Mouse (Mus musculus) midbrain, embryonic 15.5 days (tissue): ENCODE data around the gene Hoxb13. TPM values are rescaled to one million over a fixed set of nuclear protein-coding genes. Genes with fewer than 3 reads are reported as not detected.

ENCODE experiments used
- ATAC-seq: fragments of 200-750 bp; cut with Nextera tagmentation; replicated peaks from 2 replicates; pipeline ENCODE4 v1.8.0; 2017; ENCODE audit warnings: moderate TSS enrichment
- H3K27ac ChIP-seq: fragments of 300-500 bp; sonication (generic); 2 replicates; pipeline ENCODE4 v1.5.1; 2015; ENCODE audit warnings: mild to moderate bottlenecking, inconsistent platforms
- H3K27me3 ChIP-seq: fragments of 300-500 bp; sonication (generic); replicated peaks from 2 replicates; pipeline ENCODE4 v1.6.1; 2015; ENCODE audit warnings: inconsistent platforms
- H3K36me3 ChIP-seq: fragments of 300-500 bp; sonication (generic); replicated peaks from 2 replicates; pipeline ENCODE4 v1.6.1; 2015; ENCODE audit warnings: inconsistent platforms
- H3K4me1 ChIP-seq: fragments of 300-500 bp; sonication (generic); 2 replicates; pipeline ENCODE4 v1.6.1; 2015; ENCODE audit warnings: inconsistent platforms
- H3K4me2 ChIP-seq: fragments of 300-500 bp; sonication (generic); 2 replicates; pipeline ENCODE4 v1.6.1; 2015; ENCODE audit warnings: inconsistent platforms, mild to moderate bottlenecking, moderate library complexity
- H3K4me3 ChIP-seq: fragments of 300-500 bp; sonication (generic); 2 replicates; pipeline ENCODE4 v1.5.1; 2015; ENCODE audit warnings: mild to moderate bottlenecking, inconsistent platforms
- H3K9ac ChIP-seq: fragments of 300-500 bp; sonication (generic); 2 replicates; pipeline ENCODE4 v1.6.1; 2015; ENCODE audit warnings: mild to moderate bottlenecking, inconsistent platforms
- H3K9me3 ChIP-seq: fragments of 300-500 bp; sonication (generic); 2 replicates; pipeline ENCODE4 v1.6.1; 2016; ENCODE audit warnings: inconsistent platforms
- WGBS: fragments of 180-500 bp; shearing (Covaris S2); methylation state at CpG from one replicate; pipeline ENCODE4 v1.1.7; 2015; ENCODE audit warnings: mixed read lengths; 5-methylcytosine and 5-hydroxymethylcytosine counted together
- polyA plus RNA-seq: library from polyadenylated mRNA; unstranded; fragments of >200 nt; fragmentation: Nextera tagmentation; extraction: Ambion mirVana; gene quantifications from 2 replicates; pipeline ENCODE4 v1.2.1, GENCODE M21; 2015

Hoxb13 gene
- not detected in 2 replicates for polyA plus RNA-seq

GRCm38 (mm10) chr11:96193521-96194400 is at the start of gene Hoxb13:
Hoxb13 (plus strand) TSS chr11:96194316.
- Histone ChIP-seq H3K9ac (no peak within 1 kb of the TSS), H3K4me3 (peak within 1 kb of the TSS; percentile 8; the same call in 1 of the 2 replicates), H3K27ac (no peak within 1 kb of the TSS)

GRCm38 (mm10) chr11:96145622-96146270 is 48.4 kb upstream of the Hoxb13 start:
- Histone ChIP-seq H3K4me2 (peak overlapping the region; percentile 29), H3K9me3 (no peaks in the 10 kb centered on the region), H3K36me3 (no peaks in the 10 kb centered on the region), H3K4me1 (no peaks in the 10 kb centered on the region), H3K27me3 (peaks cover 25% of the 10 kb centered on the region), H3K9ac (no peak overlapping the region), H3K27ac (no peak overlapping the region), H3K4me3 (peak overlapping the region; percentile 2; the same call in 1 of the 2 replicates)
- ATAC-seq, result no peak
- 1% methylated on average over 15 of the region's 15 CpGs for WGBS

More at GRCm38 (mm10) chr11:96193521-96194400, at the start of gene Hoxb13:
- no peaks in the 10 kb centered on the region for H3K36me3 ChIP-seq
- no peaks in the 10 kb centered on the region for H3K9me3 ChIP-seq
- WGBS, result under 1% methylated on average over 35 of the region's 35 CpGs
- H3K27me3 ChIP-seq, result peaks cover 98% of the 10 kb centered on the region
- ATAC-seq, result no peak
- peaks cover 3% of the 10 kb centered on the region; the same call in 1 of the 2 replicates for H3K4me1 ChIP-seq
- peak within 1 kb of the TSS; percentile 30 for H3K4me2 ChIP-seq

- no peaks in the 10 kb centered on the region for H3K9me3 ChIP-seq
- H3K4me3 ChIP-seq, result no peak overlapping the region
- H3K4me1 ChIP-seq, result no peaks in the 10 kb centered on the region
- ATAC-seq, result no peak
- H3K27ac ChIP-seq, result no peak overlapping the region
- 76% methylated on average over 6 of the region's 6 CpGs for WGBS
- H3K36me3 ChIP-seq, result no peaks in the 10 kb centered on the region
- H3K4me2 ChIP-seq, result no peak overlapping the region
- H3K9ac ChIP-seq, result no peak overlapping the region
- peaks cover 29% of the 10 kb centered on the region for H3K27me3 ChIP-seq
Measured at GRCm38 (mm10) chr11:96147471-96147870, 46.6 kb upstream of the Hoxb13 start.

GRCm38 (mm10) chr11:96164769-96165168 is 29.3 kb upstream of the Hoxb13 start:
- no peak overlapping the region for H3K4me3 ChIP-seq
- H3K9ac ChIP-seq, result no peak overlapping the region
- no peaks in the 10 kb centered on the region for H3K36me3 ChIP-seq
- H3K27me3 ChIP-seq, result peaks cover 68% of the 10 kb centered on the region
- WGBS, result 67% methylated on average over 12 of the region's 12 CpGs
- H3K4me1 ChIP-seq, result no peaks in the 10 kb centered on the region
- no peak overlapping the region for H3K4me2 ChIP-seq
- no peak for ATAC-seq
- H3K9me3 ChIP-seq, result no peaks in the 10 kb centered on the region
- H3K27ac ChIP-seq, result no peak overlapping the region

- H3K4me3 ChIP-seq, result no peak overlapping the region
- H3K27me3 ChIP-seq, result peaks cover 97% of the 10 kb centered on the region
- no peaks in the 10 kb centered on the region for H3K4me1 ChIP-seq
- no peak overlapping the region for H3K4me2 ChIP-seq
- H3K9ac ChIP-seq, result no peak overlapping the region
- H3K9me3 ChIP-seq, result no peaks in the 10 kb centered on the region
- ATAC-seq, result no peak
- no peak overlapping the region for H3K27ac ChIP-seq
- no peaks in the 10 kb centered on the region for H3K36me3 ChIP-seq
- 43% methylated on average over 9 of the region's 9 CpGs for WGBS
Measured at GRCm38 (mm10) chr11:96168125-96168524, 26.0 kb upstream of the Hoxb13 start.

GRCm38 (mm10) chr11:96169016-96169415 is 25.1 kb upstream of the Hoxb13 start:
- H3K27ac ChIP-seq, result no peak overlapping the region
- no peak overlapping the region for H3K9ac ChIP-seq
- ATAC-seq, result no peak
- no peaks in the 10 kb centered on the region for H3K9me3 ChIP-seq
- H3K4me3 ChIP-seq, result no peak overlapping the region
- no peaks in the 10 kb centered on the region for H3K36me3 ChIP-seq
- no peaks in the 10 kb centered on the region for H3K4me1 ChIP-seq
- H3K27me3 ChIP-seq, result peaks cover 99% of the 10 kb centered on the region
- 11% methylated on average over 7 of the region's 7 CpGs for WGBS
- no peak overlapping the region for H3K4me2 ChIP-seq

- Histone ChIP-seq H3K27me3 (peaks cover 99% of the 10 kb centered on the region), H3K36me3 (no peaks in the 10 kb centered on the region), H3K4me2 (no peak overlapping the region), H3K27ac (no peak overlapping the region), H3K9ac (no peak overlapping the region), H3K4me3 (no peak overlapping the region), H3K4me1 (no peaks in the 10 kb centered on the region), H3K9me3 (no peaks in the 10 kb centered on the region)
- WGBS, result under 1% methylated on average over 20 of the region's 20 CpGs
- ATAC-seq, result no peak
Measured at GRCm38 (mm10) chr11:96170711-96171379, 23.3 kb upstream of the Hoxb13 start.

- Histone ChIP-seq H3K9ac (no peak overlapping the region), H3K27me3 (peaks cover 99% of the 10 kb centered on the region), H3K9me3 (no peaks in the 10 kb centered on the region), H3K27ac (no peak overlapping the region), H3K4me2 (no peak overlapping the region), H3K4me1 (no peaks in the 10 kb centered on the region), H3K4me3 (no peak overlapping the region), H3K36me3 (no peaks in the 10 kb centered on the region)
- WGBS, result 5% methylated on average over 3 of the region's 3 CpGs
- ATAC-seq, result no peak
Measured at GRCm38 (mm10) chr11:96171601-96172000, 22.5 kb upstream of the Hoxb13 start.

GRCm38 (mm10) chr11:96172511-96173287 is 21.4 kb upstream of the Hoxb13 start:
- no peak overlapping the region for H3K9ac ChIP-seq
- H3K27ac ChIP-seq, result no peak overlapping the region
- no peak overlapping the region for H3K4me3 ChIP-seq
- peaks cover 97% of the 10 kb centered on the region for H3K27me3 ChIP-seq
- no peak overlapping the region for H3K4me2 ChIP-seq
- WGBS, result under 1% methylated on average over 25 of the region's 25 CpGs
- no peaks in the 10 kb centered on the region for H3K4me1 ChIP-seq
- H3K9me3 ChIP-seq, result no peaks in the 10 kb centered on the region
- no peaks in the 10 kb centered on the region for H3K36me3 ChIP-seq
- no peak for ATAC-seq

- Histone ChIP-seq H3K4me2 (no peak overlapping the region), H3K4me1 (no peaks in the 10 kb centered on the region), H3K9me3 (no peaks in the 10 kb centered on the region), H3K27ac (no peak overlapping the region), H3K36me3 (no peaks in the 10 kb centered on the region), H3K27me3 (peaks cover 97% of the 10 kb centered on the region), H3K4me3 (no peak overlapping the region), H3K9ac (no peak overlapping the region)
- WGBS, result under 1% methylated on average over 16 of the region's 16 CpGs
- no peak for ATAC-seq
Measured at GRCm38 (mm10) chr11:96173288-96173840, 20.8 kb upstream of the Hoxb13 start.

- Histone ChIP-seq H3K36me3 (no peaks in the 10 kb centered on the region), H3K4me2 (no peak overlapping the region), H3K27me3 (peaks cover 97% of the 10 kb centered on the region), H3K4me3 (no peak overlapping the region), H3K4me1 (no peaks in the 10 kb centered on the region), H3K9me3 (no peaks in the 10 kb centered on the region), H3K9ac (no peak overlapping the region), H3K27ac (no peak overlapping the region)
- WGBS, result 0% methylated on average over 6 of the region's 6 CpGs
- ATAC-seq, result no peak
Measured at GRCm38 (mm10) chr11:96174881-96175280, 19.2 kb upstream of the Hoxb13 start.
